Mouse (Mus musculus): ENCODE measurements at regions not wholly inside any gene's neighbourhood (a gene's known extent, or its start where the extent isn't known, plus 50 kb on each side); places are given as distances from the start of the nearest gene placed in this dataset.
"Not testable (repeated sequence)": the region's sequence is repeated elsewhere in the genome, so short reads cannot be mapped to it uniquely, and the experiment has no call there.

DNA sequence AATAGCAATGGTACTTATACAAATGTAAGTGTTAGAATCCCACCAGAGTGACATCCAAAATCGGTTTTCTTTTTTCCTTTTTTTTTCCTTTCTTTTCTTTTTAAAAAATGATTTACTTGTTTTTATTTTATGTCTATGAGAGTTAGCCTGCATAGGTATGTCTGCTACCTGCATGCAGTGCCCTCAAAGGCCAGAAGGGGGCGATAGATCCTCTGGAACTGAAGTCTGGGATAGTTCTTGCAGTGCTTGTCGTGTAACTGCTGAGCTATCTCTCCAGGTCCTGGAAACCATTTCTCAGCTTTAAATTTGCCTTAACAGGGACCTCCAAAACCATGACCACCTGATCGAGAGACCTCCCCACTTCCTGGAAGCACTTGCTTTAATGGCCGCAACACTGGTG is 93.8 kb downstream of the Defb7 start:
- peak; percentile 14 for DNase-seq (ENCODE audit: low read depth, low spot score)

- not testable (repeated sequence) for DNase-seq (ENCODE audit: low read depth, low spot score)
Observed at GRCm38 (mm10) chr8:19601542-19601941, 106.6 kb downstream of the Defb7 start.

DNA sequence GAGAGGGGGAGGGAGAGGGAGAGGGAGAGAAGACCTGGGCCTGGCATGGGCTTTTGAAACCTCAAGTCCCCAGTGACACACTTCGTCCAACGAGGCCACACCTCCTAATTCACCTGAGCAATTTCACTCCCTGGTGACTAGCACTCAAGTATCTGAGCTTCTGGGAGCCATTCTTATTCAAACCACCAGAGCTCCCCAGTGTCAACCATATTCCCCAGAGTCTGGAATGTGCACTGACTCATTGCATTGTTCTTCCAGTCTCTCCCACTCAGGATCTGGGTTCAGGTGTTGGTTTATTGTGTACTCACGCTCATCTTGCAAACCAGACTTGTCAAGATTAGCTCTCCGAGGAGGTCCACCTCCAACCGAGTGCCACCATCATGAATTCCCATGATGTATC is 111.7 kb downstream of the Defb7 start:
- DNase-seq (ENCODE audit: low read depth, low spot score) = no peak

DNA sequence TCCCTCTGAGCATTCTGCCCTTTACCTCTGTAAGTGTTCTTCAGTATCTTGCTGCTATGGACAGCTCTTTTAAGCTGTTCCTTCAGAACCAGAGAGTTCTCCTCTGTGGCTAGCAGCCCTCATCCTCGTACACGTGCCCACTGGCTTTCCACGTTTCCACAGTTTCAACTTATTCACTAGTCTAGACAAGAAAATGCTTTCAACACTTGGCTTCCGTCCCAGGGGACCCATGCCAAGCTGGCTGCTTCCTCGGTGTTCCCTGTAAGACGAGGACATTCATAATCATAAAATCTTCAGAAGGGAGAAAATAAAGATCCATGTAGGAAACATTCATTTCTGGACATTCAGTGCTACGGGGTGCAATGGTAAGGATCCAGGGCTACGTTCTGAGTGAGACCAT is 101.9 kb upstream of the 4930467E23Rik start:
- DNase-seq (ENCODE audit: low read depth, low spot score) = no peak

DNA sequence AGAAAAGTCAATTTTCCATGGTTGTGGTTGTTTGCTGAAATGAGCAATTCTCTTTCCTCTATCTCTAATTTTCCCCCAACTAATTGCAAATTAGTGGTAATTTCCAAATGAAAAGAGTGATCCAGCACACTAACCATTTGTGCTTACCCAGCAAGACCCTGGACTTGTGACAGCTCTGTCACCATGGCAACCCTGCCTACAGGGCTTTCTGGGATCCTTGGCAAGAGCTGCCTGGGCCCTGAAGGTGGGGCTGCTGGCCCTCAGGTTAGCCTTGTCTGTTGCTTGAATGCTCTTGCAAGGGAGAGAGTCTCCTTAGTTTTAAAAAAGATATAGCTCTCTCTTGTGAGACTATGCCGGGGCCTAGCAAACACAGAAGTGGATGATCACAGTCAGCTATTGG is 80.8 kb upstream of the 4930467E23Rik start:
- DNase-seq (ENCODE audit: low read depth, low spot score) = peak; percentile 7
